Mouse (Mus musculus) forebrain, embryonic 11.5 days (tissue): Measurements from ENCODE around the gene Msx2. TPM values are rescaled to one million over a fixed set of nuclear protein-coding genes. Genes with fewer than 3 reads are reported as not detected.

Experiments used
- polyA plus RNA-seq: library from polyadenylated mRNA; unstranded; fragments of >200 nt; fragmentation: Nextera tagmentation; extraction: Ambion mirVana; gene quantifications from 2 replicates; pipeline ENCODE4 v1.2.1, GENCODE M21; 2014

Msx2 gene
- polyA plus RNA-seq, 1 experiment from 2014 or later = 33.0 TPM

Other genes with a start within 250 kb of the Msx2 start
- gene Ror2, start 186.9 kb downstream of the Msx2 start, polyA plus RNA-seq = 13.1 and 16.4 TPM in 2 replicates
- gene Sptlc1, start 95.7 kb downstream of the Msx2 start, polyA plus RNA-seq = 30.8 and 33.5 TPM in 2 replicates